Mouse (Mus musculus) heart, embryonic 14.5 days (tissue): Measurements from ENCODE around the gene Fzr1. TPM values are rescaled to one million over a fixed set of nuclear protein-coding genes. Genes with fewer than 3 reads are reported as not detected.

Experiments
- ATAC-seq: fragments of 200-750 bp; cut with Nextera tagmentation; 2 replicates; pipeline ENCODE4 v1.8.0; 2017; ENCODE audit warnings: low read depth, moderate TSS enrichment; ENCODE audit not compliant: insufficient number of reproducible peaks, insufficient read depth, low FRiP score
- H3K27ac ChIP-seq, 2 experiments: fragments of 200-500 bp in 1 of 2; fragments of 300-500 bp in 1 of 2; sonication (generic) in 1 of 2; replicated peaks in 1 of 2; 2 replicates each; pipeline ENCODE4 v1.5.1; 2012 to 2014; ENCODE audit warnings: low read depth in 2 of 2, low read length in 2 of 2, control low read depth in 1 of 2, mild to moderate bottlenecking in 1 of 2, mixed read lengths in 1 of 2; ENCODE audit not compliant: control insufficient read depth in 1 of 2, insufficient read depth in 1 of 2
- H3K27me3 ChIP-seq: fragments of 300-500 bp; sonication (generic); 2 replicates; pipeline ENCODE4 v1.6.1; 2014; ENCODE audit warnings: mild to moderate bottlenecking, low read length, control low read depth; ENCODE audit not compliant: control insufficient read depth, insufficient read depth
- H3K36me3 ChIP-seq: fragments of 300-500 bp; sonication (generic); 2 replicates; pipeline ENCODE4 v1.6.1; 2014; ENCODE audit warnings: mild to moderate bottlenecking, control low read depth, low read length, mixed read lengths; ENCODE audit not compliant: control insufficient read depth, insufficient read depth
- H3K4me1 ChIP-seq, 2 experiments: fragments of 200-500 bp in 1 of 2; fragments of 300-500 bp in 1 of 2; sonication (generic) in 1 of 2; 2 replicates each; pipeline ENCODE4 v1.6.1; 2012 to 2014; ENCODE audit warnings: low read length in 2 of 2, control low read depth in 1 of 2, mixed read lengths in 1 of 2; ENCODE audit not compliant: control insufficient read depth in 2 of 2, insufficient read depth in 2 of 2
- H3K4me2 ChIP-seq: fragments of 300-500 bp; sonication (generic); 2 replicates; pipeline ENCODE4 v1.6.1; 2014; ENCODE audit warnings: mild to moderate bottlenecking, low read length
- H3K4me3 ChIP-seq, 2 experiments: fragments of 200-500 bp in 1 of 2; fragments of 300-500 bp in 1 of 2; sonication (generic) in 1 of 2; 2 replicates each; pipeline ENCODE4 v1.5.1; 2012 to 2014; ENCODE audit warnings: low read length in 2 of 2, mild to moderate bottlenecking in 2 of 2, control low read depth in 1 of 2, low read depth in 1 of 2, moderate library complexity in 1 of 2; ENCODE audit not compliant: control insufficient read depth in 1 of 2, insufficient read depth in 1 of 2
- H3K9ac ChIP-seq: fragments of 300-500 bp; sonication (generic); 2 replicates; pipeline ENCODE4 v1.6.1; 2014; ENCODE audit warnings: mild to moderate bottlenecking, low read length
- H3K9me3 ChIP-seq: fragments of 300-500 bp; sonication (generic); 2 replicates; pipeline ENCODE4 v1.6.1; 2016; ENCODE audit warnings: low read length, control low read depth; ENCODE audit not compliant: control insufficient read depth
- WGBS: fragments of 180-500 bp; shearing (Covaris S2); extraction: QIAGEN DNeasy Blood & Tissue Kit; methylation state at CpG from one replicate; pipeline ENCODE4 v1.1.7; 2014; 5-methylcytosine and 5-hydroxymethylcytosine counted together
- polyA plus RNA-seq: library from polyadenylated mRNA; unstranded; fragments of >200 nt; fragmentation: Nextera tagmentation; extraction: Ambion mirVana; gene quantifications from 2 replicates; pipeline ENCODE4 v1.2.1, GENCODE M21; 2014

The Fzr1 gene
- 64.6 and 67.0 TPM in 2 replicates for polyA plus RNA-seq

DNA sequence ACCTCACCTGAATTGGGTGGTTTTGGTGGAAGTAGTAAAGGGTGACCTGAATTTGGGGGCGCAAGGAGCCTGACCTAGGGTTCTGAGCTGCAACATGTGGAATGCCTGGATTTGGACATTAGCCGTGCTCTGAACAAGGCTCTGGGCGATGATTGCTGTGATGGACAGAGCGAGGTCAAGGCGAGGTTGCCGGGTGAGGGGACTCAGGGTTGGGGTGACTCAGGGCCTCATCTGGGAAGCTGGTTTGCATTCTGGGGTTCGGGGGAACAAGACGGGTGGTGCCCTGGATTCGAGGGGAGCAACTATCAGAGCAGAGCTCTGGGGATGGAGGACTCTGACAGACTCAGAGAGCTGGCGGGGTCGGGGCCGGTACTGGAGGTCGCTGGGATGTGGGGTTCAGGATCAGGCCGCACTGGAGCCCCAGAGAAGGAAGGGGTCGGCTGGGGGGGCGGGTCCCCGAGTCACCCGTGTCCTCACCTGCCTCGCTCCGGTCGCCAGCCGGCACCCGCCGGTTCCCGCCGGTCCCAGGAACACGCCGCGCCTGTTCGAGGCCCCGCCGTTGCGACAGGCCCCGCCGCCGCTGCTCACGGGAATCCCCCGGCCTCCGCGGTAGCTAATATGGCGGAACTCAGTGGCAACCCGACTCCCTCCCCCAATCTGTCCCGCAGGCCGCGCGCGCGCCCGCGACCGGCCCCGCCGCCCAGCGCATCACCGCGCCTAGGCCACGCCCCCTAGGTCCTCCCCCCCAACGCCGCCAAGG lies at the start of gene Fzr1:
Gene Fzr1, minus strand, starts transcription at position 724 of the 760 bp plus-strand sequence.
- Histone ChIP-seq H3K4me2 (peak within 1 kb of the TSS; percentile 78), H3K4me1 (peaks cover 20 to 29% of the 10 kb centered on the region in 2 experiments), H3K4me3 (peak within 1 kb of the TSS; percentile 71 to 87), H3K9ac (peak within 1 kb of the TSS; percentile 95), H3K27ac (peak within 1 kb of the TSS; percentile 74 to 76), H3K36me3 (peaks cover 32% of the 10 kb centered on the region), H3K27me3 (no peaks in the 10 kb centered on the region), H3K9me3 (no peaks in the 10 kb centered on the region)
- peak; percentile 8 for ATAC-seq
- 2% methylated on average over 56 of the region's 59 CpGs for WGBS

- no peaks in the 10 kb centered on the region for H3K9me3 ChIP-seq
- peaks cover 28 to 53% of the 10 kb centered on the region in 2 experiments for H3K4me1 ChIP-seq
- no peak overlapping the region for H3K27ac ChIP-seq
- no peak for ATAC-seq
- H3K27me3 ChIP-seq: no peaks in the 10 kb centered on the region
- H3K4me3 ChIP-seq: no peak overlapping the region
- no peak overlapping the region for H3K4me2 ChIP-seq
- no peaks in the 10 kb centered on the region for H3K36me3 ChIP-seq
- H3K9ac ChIP-seq: no peak overlapping the region
- 77% methylated on average over 8 of the region's 8 CpGs for WGBS
These were observed 49.6 kb upstream of the Fzr1 start for GRCm38 (mm10) chr10:81427804-81428506.

GRCm38 (mm10) chr10:81427327-81427726 lies 49.0 kb upstream of the Fzr1 start:
- Histone ChIP-seq H3K36me3 (no peaks in the 10 kb centered on the region), H3K4me1 (peaks cover 25 to 49% of the 10 kb centered on the region in 2 experiments), H3K4me2 (peak overlapping the region; percentile 93), H3K4me3 (peak overlapping the region; percentile 59 to 73), H3K27ac (no peak overlapping the region), H3K27me3 (no peaks in the 10 kb centered on the region), H3K9ac (peak overlapping the region; percentile 84), H3K9me3 (no peaks in the 10 kb centered on the region)
- WGBS: 32% methylated on average over 3 of the region's 3 CpGs
- ATAC-seq: no peak

- H3K4me2 ChIP-seq: peak overlapping the region; percentile 93
- peak overlapping the region; percentile 84 for H3K9ac ChIP-seq
- peak overlapping the region; percentile 59 to 73 for H3K4me3 ChIP-seq
- WGBS: 0% methylated on average over 27 of the region's 38 CpGs
- H3K4me1 ChIP-seq: peaks cover 25 to 49% of the 10 kb centered on the region in 2 experiments
- H3K9me3 ChIP-seq: no peaks in the 10 kb centered on the region
- no peaks in the 10 kb centered on the region for H3K36me3 ChIP-seq
- H3K27me3 ChIP-seq: no peaks in the 10 kb centered on the region
- peak overlapping the region in 1 of 2 experiments; percentile 24; a peak in 1 of 4 replicates for H3K27ac ChIP-seq
- no peak for ATAC-seq
These were observed 48.6 kb upstream of the Fzr1 start for GRCm38 (mm10) chr10:81426897-81427296.

- Histone ChIP-seq H3K9ac (peak overlapping the region; percentile 84), H3K27me3 (no peaks in the 10 kb centered on the region), H3K9me3 (no peaks in the 10 kb centered on the region), H3K4me2 (peak overlapping the region; percentile 93), H3K4me3 (peak overlapping the region; percentile 59 to 73), H3K36me3 (no peaks in the 10 kb centered on the region), H3K27ac (peak overlapping the region in 1 of 2 experiments; percentile 71; a peak in 2 of 4 replicates), H3K4me1 (peaks cover 27 to 42% of the 10 kb centered on the region in 2 experiments)
- WGBS: 3% methylated on average over 11 of the region's 33 CpGs
- ATAC-seq: no peak
These were observed 47.9 kb upstream of the Fzr1 start for GRCm38 (mm10) chr10:81426081-81426671.

GRCm38 (mm10) chr10:81425236-81425850 lies 47.0 kb upstream of the Fzr1 start:
- Histone ChIP-seq H3K36me3 (peaks cover 3% of the 10 kb centered on the region), H3K9ac (peak overlapping the region; percentile 84), H3K4me3 (peak overlapping the region; percentile 59 to 73), H3K4me2 (peak overlapping the region; percentile 93), H3K27ac (peak overlapping the region; percentile 22 to 71; a peak in 3 of 4 replicates), H3K27me3 (no peaks in the 10 kb centered on the region), H3K9me3 (no peaks in the 10 kb centered on the region), H3K4me1 (peaks cover 27 to 39% of the 10 kb centered on the region in 2 experiments)
- ATAC-seq: no peak
- 37% methylated on average over 10 of the region's 10 CpGs for WGBS
